Mouse (Mus musculus): ENCODE data around the gene Capn15.

GRCm38 (mm10) chr17:26024674-26025073 is 39.1 kb upstream of the Capn15 start:
- no peak for TF ChIP-seq CTCF (IDR thresholded peaks at IDR 0.05; ENCODE audit: extremely low read depth, insufficient read length, insufficient replicate concordance, low read depth, low read length)
- no peak for TF ChIP-seq POLR2A (IDR thresholded peaks at IDR 0.05; ENCODE audit: low read depth, low read length)

Measured in small intestine, adult 2 months (tissue).